16 mouse cellular contexts compared by ENCODE assay signal in genomic region chr10:91858711-91859595, GRCm38 (mm10).
DNase-seq lines count a peak whose midpoint lies in the region; ATAC-seq and TF ChIP-seq lines count a peak whose summit lies in the region.
"Had no signal": no experiment of that assay in that cellular context is flagged by ENCODE, and none has a peak within 500 bp of the region (broad histone marks: within the 10 kb centered on the region; RNA-seq: fewer than 3 reads in every experiment).

No protein-coding gene starts in this region.

- no peaks in the 10 kb centered on the region for H3K27me3 ChIP-seq in kidney, embryonic 14.5 days (ENCODE audit: control insufficient read depth, insufficient read depth, low read length)
- H3K27me3 ChIP-seq in kidney, adult 2 months (replicated peaks; ENCODE audit: control insufficient read depth, insufficient read depth, low read length): no peaks in the 10 kb centered on the region
- H3K27me3 ChIP-seq in neural tube, embryonic 11.5 days (ENCODE audit: control insufficient read depth, insufficient read depth, low read length): no peaks in the 10 kb centered on the region
- H3K27me3 ChIP-seq in stomach, embryonic 15.5 days (replicated peaks): no peaks in the 10 kb centered on the region
- H3K27me3 ChIP-seq: CH12.LX; embryonic facial prominence, embryonic 13.5 days; heart, embryonic 12.5 days had no signal

- peak; percentile 76; the same call in 1 of the 2 replicates for ATAC-seq in kidney, embryonic 14.5 days (ENCODE audit: low FRiP score, low TSS enrichment)
- no peak for ATAC-seq in neural tube, embryonic 11.5 days (ENCODE audit: insufficient read depth, low FRiP score, low TSS enrichment)
- ATAC-seq in stomach, embryonic 15.5 days (ENCODE audit: insufficient read depth, low FRiP score, low read depth): peak; percentile 35; the same call in 1 of the 2 replicates
- ATAC-seq: intestine, embryonic 16.5 days had no signal

- WGBS in kidney, embryonic 14.5 days: 17% methylated on average over 6 of the region's 6 CpGs
- 26% methylated on average over 6 of the region's 6 CpGs for WGBS in kidney, adult 2 months
- 23% methylated on average over 6 of the region's 6 CpGs for WGBS in neural tube, embryonic 11.5 days
- 34% methylated on average over 6 of the region's 6 CpGs for WGBS in stomach, embryonic 15.5 days

- no peak overlapping the region for H3K4me3 ChIP-seq in kidney, embryonic 14.5 days (ENCODE audit: low read length)
- H3K4me3 ChIP-seq in kidney, adult 2 months (ENCODE audit: insufficient read depth, low read depth, low read length): no peak overlapping the region
- H3K4me3 ChIP-seq in neural tube, embryonic 11.5 days (ENCODE audit: low read depth, low read length): no peak overlapping the region
- no peak overlapping the region for H3K4me3 ChIP-seq in stomach, embryonic 15.5 days (replicated peaks)
- H3K4me3 ChIP-seq: embryonic facial prominence, embryonic 13.5 days; heart, embryonic 12.5 days had no signal

- H3K4me1 ChIP-seq in kidney, embryonic 14.5 days (ENCODE audit: control insufficient read depth, insufficient read depth, low read length): 0 out of 2 replicates have a peak, but pooled peaks cover 4% of the 10 kb centered on the region
- H3K4me1 ChIP-seq in kidney, adult 2 months (ENCODE audit: control insufficient read depth, insufficient read depth, low read length): no peaks in the 10 kb centered on the region
- H3K4me1 ChIP-seq in neural tube, embryonic 11.5 days (ENCODE audit: control insufficient read depth, insufficient read depth, low read length): no peaks in the 10 kb centered on the region
- no peaks in the 10 kb centered on the region for H3K4me1 ChIP-seq in stomach, embryonic 15.5 days
- H3K4me1 ChIP-seq: heart, embryonic 12.5 days had no signal

- no peak for TF ChIP-seq CTCF in kidney, adult 2 months (conservative IDR thresholded peaks at IDR 0.05; ENCODE audit: insufficient read depth, insufficient read length, low read depth, low read length)

- H3K4me2 ChIP-seq in kidney, embryonic 14.5 days (replicated peaks; ENCODE audit: low read depth, low read length): no peak overlapping the region; the same call in 1 of the 2 replicates
- H3K4me2 ChIP-seq in neural tube, embryonic 11.5 days (ENCODE audit: low read depth): no peak overlapping the region
- H3K4me2 ChIP-seq in stomach, embryonic 15.5 days: no peak overlapping the region
- H3K4me2 ChIP-seq: embryonic facial prominence, embryonic 13.5 days; heart, embryonic 12.5 days had no signal

- no peak overlapping the region for H3K27ac ChIP-seq in kidney, embryonic 14.5 days (ENCODE audit: low read depth, low read length)
- H3K27ac ChIP-seq in kidney, adult 2 months (ENCODE audit: insufficient read depth, low read depth, low read length): no peak overlapping the region
- no peak overlapping the region for H3K27ac ChIP-seq in neural tube, embryonic 11.5 days (ENCODE audit: low read depth, low read length)
- H3K27ac ChIP-seq in stomach, embryonic 15.5 days: no peak overlapping the region
- H3K27ac ChIP-seq: embryonic facial prominence, embryonic 13.5 days had no signal

- H3K9ac ChIP-seq in kidney, embryonic 14.5 days (ENCODE audit: low read depth, low read length): no peak overlapping the region
- no peak overlapping the region for H3K9ac ChIP-seq in neural tube, embryonic 11.5 days (ENCODE audit: low read length)
- H3K9ac ChIP-seq in stomach, embryonic 15.5 days: no peak overlapping the region
- H3K9ac ChIP-seq: embryonic facial prominence, embryonic 13.5 days; heart, embryonic 12.5 days had no signal

- peak; percentile 6 for DNase-seq in adrenal gland, postnatal 10 days
- DNase-seq in adrenal gland, adult 18-20 months (ENCODE audit: low spot score in 2 of 2): no peak
- no peak for DNase-seq in kidney, adult 2 months
- peak; percentile 31 for DNase-seq in neural tube, embryonic 11.5 days (ENCODE audit: low spot score)
- DNase-seq in neural tube, embryonic 10.5 days (ENCODE audit: extremely low spot score, low spot score): no peak
- DNase-seq in ovary, adult 18-20 months (ENCODE audit: low spot score): no peak
- DNase-seq: cerebellum, adult 8-10 months; gastrocnemius, postnatal 25 days; heart, postnatal 4 days; thymus, postnatal 25 days had no signal

- no peak for TF ChIP-seq POLR2A in kidney, adult 2 months (IDR thresholded peaks at IDR 0.05; ENCODE audit: low read depth, low read length)

- H3K9me3 ChIP-seq in kidney, embryonic 14.5 days (ENCODE audit: control insufficient read depth, low read length): no peaks in the 10 kb centered on the region
- H3K9me3 ChIP-seq in neural tube, embryonic 11.5 days (ENCODE audit: control insufficient read depth, low read length): no peaks in the 10 kb centered on the region
- H3K9me3 ChIP-seq in stomach, embryonic 15.5 days: no peaks in the 10 kb centered on the region
- H3K9me3 ChIP-seq: embryonic facial prominence, embryonic 13.5 days; heart, embryonic 12.5 days had no signal

- no peaks in the 10 kb centered on the region for H3K36me3 ChIP-seq in kidney, embryonic 14.5 days (ENCODE audit: control insufficient read depth, insufficient read depth, low read length)
- H3K36me3 ChIP-seq in kidney, adult 2 months (ENCODE audit: control insufficient read depth, insufficient read depth, low read length): no peaks in the 10 kb centered on the region
- H3K36me3 ChIP-seq in neural tube, embryonic 11.5 days (ENCODE audit: control insufficient read depth, insufficient read depth, low read length): no peaks in the 10 kb centered on the region
- H3K36me3 ChIP-seq in stomach, embryonic 15.5 days: no peaks in the 10 kb centered on the region
- H3K36me3 ChIP-seq: embryonic facial prominence, embryonic 13.5 days; heart, embryonic 12.5 days had no signal

Comparison
In these comparisons a context has a peak if more than half of its experiments do, and no peak if none do; other contexts are left out.
1. DNase-seq: peak in adrenal gland, postnatal 10 days (single experiment) and neural tube, embryonic 11.5 days (single experiment); none in adrenal gland, adult 18-20 months (0 of 2), kidney, adult 2 months (single experiment), neural tube, embryonic 10.5 days (single experiment) and ovary, adult 18-20 months (single experiment).